Mouse (Mus musculus) kidney, adult 2 months (tissue): ENCODE measurements around the gene Myb. TPM values are rescaled to one million over a fixed set of nuclear protein-coding genes. Genes with fewer than 3 reads are reported as not detected.

Experiments
- DNase-seq: peaks from one replicate; pipeline ENCODE4 v3.0.0; 2021
- H3K27ac ChIP-seq: fragments of 200-500 bp; 2 replicates; pipeline ENCODE4 v1.5.1; 2012; ENCODE audit warnings: low read depth, low read length, control low read depth, inconsistent platforms; ENCODE audit not compliant: insufficient read depth
- H3K27me3 ChIP-seq: fragments of 200-500 bp; replicated peaks from 2 replicates; pipeline ENCODE4 v1.6.1; 2012; ENCODE audit warnings: mild to moderate bottlenecking, moderate library complexity, low read length, inconsistent platforms; ENCODE audit not compliant: control insufficient read depth, insufficient read depth
- H3K36me3 ChIP-seq: fragments of 200-500 bp; 2 replicates; pipeline ENCODE4 v1.6.1; 2012; ENCODE audit warnings: mild to moderate bottlenecking, moderate library complexity, low read length, inconsistent platforms; ENCODE audit not compliant: control insufficient read depth, insufficient read depth
- H3K4me1 ChIP-seq: fragments of 200-500 bp; 2 replicates; pipeline ENCODE4 v1.6.1; 2011; ENCODE audit warnings: low read length; ENCODE audit not compliant: control insufficient read depth, insufficient read depth
- H3K4me3 ChIP-seq: fragments of 200-500 bp; 2 replicates; pipeline ENCODE4 v1.5.1; 2011; ENCODE audit warnings: mild to moderate bottlenecking, low read depth, low read length, control low read depth; ENCODE audit not compliant: insufficient read depth
- CTCF ChIP-seq: fragments of 200-500 bp; conservative IDR thresholded peaks from 2 replicates; pipeline ENCODE4 v1.5.1; 2011; ENCODE audit warnings: low read depth, mild to moderate bottlenecking, control low read depth, low read length, moderate library complexity, mixed read lengths; ENCODE audit not compliant: insufficient read depth, insufficient read length
- POLR2A ChIP-seq: fragments of 200-500 bp; IDR thresholded peaks from one replicate; pipeline ENCODE4 v1.6.1; 2011; ENCODE audit warnings: low read depth, low read length, control low read depth
- WGBS: fragments of 180-500 bp; shearing (Covaris S2); methylation state at CpG from one replicate; pipeline ENCODE4 v1.1.7; 2018; 5-methylcytosine and 5-hydroxymethylcytosine counted together
- polyA plus RNA-seq: library from polyadenylated mRNA; depleted of rRNA; stranded (reverse); fragments of >200 nt; gene quantifications from 2 replicates; pipeline ENCODE4 v1.2.3, GENCODE M21; 2012

Myb gene
- polyA plus RNA-seq, 1 experiment = 0.36 TPM

GRCm38 (mm10) chr10:21196646-21197116 lies 35.9 kb upstream of the Myb start:
- Histone ChIP-seq H3K27ac (no peak overlapping the region), H3K27me3 (no peaks in the 10 kb centered on the region), H3K4me3 (no peak overlapping the region), H3K4me1 (no peaks in the 10 kb centered on the region), H3K36me3 (no peaks in the 10 kb centered on the region)
- 80% methylated on average over 8 of the region's 8 CpGs for WGBS
- no peak for DNase-seq
- no peak for TF ChIP-seq CTCF
- no peak for TF ChIP-seq POLR2A

GRCm38 (mm10) chr10:21195597-21195996 lies 34.8 kb upstream of the Myb start:
- DNase-seq = no peak
- no peak for TF ChIP-seq CTCF
- TF ChIP-seq POLR2A = no peak
- 46% methylated on average over 8 of the region's 8 CpGs for WGBS
- Histone ChIP-seq H3K4me3 (no peak overlapping the region), H3K4me1 (no peaks in the 10 kb centered on the region), H3K36me3 (no peaks in the 10 kb centered on the region), H3K27ac (no peak overlapping the region), H3K27me3 (no peaks in the 10 kb centered on the region)

GRCm38 (mm10) chr10:21193935-21194505 lies 33.2 kb upstream of the Myb start:
- Histone ChIP-seq H3K36me3 (no peaks in the 10 kb centered on the region), H3K27ac (no peak overlapping the region), H3K4me1 (no peaks in the 10 kb centered on the region), H3K27me3 (no peaks in the 10 kb centered on the region), H3K4me3 (no peak overlapping the region)
- TF ChIP-seq POLR2A (no peak), CTCF (no peak)
- DNase-seq = no peak
- WGBS = 78% methylated on average over 3 of the region's 3 CpGs

- Histone ChIP-seq H3K27me3 (no peaks in the 10 kb centered on the region), H3K4me1 (no peaks in the 10 kb centered on the region), H3K4me3 (no peak overlapping the region), H3K27ac (no peak overlapping the region), H3K36me3 (no peaks in the 10 kb centered on the region)
- TF ChIP-seq POLR2A = no peak
- TF ChIP-seq CTCF = no peak
- no peak for DNase-seq
- 65% methylated on average over 10 of the region's 10 CpGs for WGBS
Measured at GRCm38 (mm10) chr10:21193088-21193934, 32.5 kb upstream of the Myb start.

GRCm38 (mm10) chr10:21192436-21192835 lies 31.7 kb upstream of the Myb start:
- H3K4me1 ChIP-seq = no peaks in the 10 kb centered on the region
- H3K4me3 ChIP-seq = no peak overlapping the region
- no peak for DNase-seq
- WGBS = 77% methylated on average over 10 of the region's 10 CpGs
- no peaks in the 10 kb centered on the region for H3K36me3 ChIP-seq
- H3K27ac ChIP-seq = no peak overlapping the region
- no peak for TF ChIP-seq CTCF
- TF ChIP-seq POLR2A = no peak
- H3K27me3 ChIP-seq = no peaks in the 10 kb centered on the region

GRCm38 (mm10) chr10:21189756-21190397 lies 29.1 kb upstream of the Myb start:
- Histone ChIP-seq H3K27ac (no peak overlapping the region), H3K36me3 (no peaks in the 10 kb centered on the region), H3K27me3 (no peaks in the 10 kb centered on the region), H3K4me3 (no peak overlapping the region), H3K4me1 (no peaks in the 10 kb centered on the region)
- 72% methylated on average over 9 of the region's 9 CpGs for WGBS
- TF ChIP-seq POLR2A (no peak), CTCF (no peak)
- no peak for DNase-seq

GRCm38 (mm10) chr10:21189275-21189601 lies 28.5 kb upstream of the Myb start:
- Histone ChIP-seq H3K4me1 (no peaks in the 10 kb centered on the region), H3K4me3 (no peak overlapping the region), H3K27ac (no peak overlapping the region), H3K36me3 (no peaks in the 10 kb centered on the region), H3K27me3 (no peaks in the 10 kb centered on the region)
- 31% methylated on average over 8 of the region's 8 CpGs for WGBS
- DNase-seq = no peak
- TF ChIP-seq POLR2A (no peak), CTCF (no peak)
